Mouse (Mus musculus): ENCODE measurements around the gene Cd55b. TPM values are rescaled to one million over a fixed set of nuclear protein-coding genes. Genes with fewer than 3 reads are reported as not detected.
"Not testable (repeated sequence)": the region's sequence is repeated elsewhere in the genome, so short reads cannot be mapped to it uniquely, and the experiment has no call there.

Cd55b gene
- total RNA-seq (2021): 1 to 10 TPM in 1 of 2 experiments, under 1 TPM in 1; 0.67 to 1.4 TPM
- long read RNA-seq, experiment 1: 0 reads
- long read RNA-seq, experiment 2: 0 reads

DNA sequence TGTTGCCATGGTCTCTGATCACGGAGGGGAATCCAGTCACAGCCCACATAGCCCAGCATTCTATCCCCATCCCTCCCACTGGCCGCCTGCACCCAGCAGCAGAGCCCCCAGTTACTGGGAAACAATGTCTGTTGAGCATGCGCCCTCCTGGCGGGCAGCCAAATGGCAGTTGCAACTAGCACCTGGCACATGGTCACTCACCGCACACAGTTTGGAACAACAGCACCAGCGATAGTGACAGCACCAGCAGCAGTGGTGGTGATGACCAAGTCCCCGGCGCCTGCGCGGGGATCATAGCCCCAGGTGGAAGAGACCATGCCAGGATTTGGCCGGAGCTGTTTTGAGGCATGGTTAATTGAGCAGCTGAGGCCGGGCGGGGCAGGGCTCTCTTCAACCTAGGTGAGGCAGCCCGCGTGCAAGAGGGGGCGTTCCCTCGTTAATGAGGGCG lies at the start of gene Cd55b:
Gene Cd55b (minus strand): TSS at position 346 of the 448 bp plus-strand sequence.
- intact Hi-C loops (cut with DNase I): no loop called here
- peak in 1 of 2 experiments; percentile 3 for DNase-seq

- intact Hi-C loops (cut with DNase I): no loop called here
- no peak for DNase-seq
These were observed 47.3 kb upstream of the Cd55b start for GRCm38 (mm10) chr1:130470074-130470473.

GRCm38 (mm10) chr1:130467453-130467852 lies 44.6 kb upstream of the Cd55b start:
- intact Hi-C loops (cut with DNase I): no loop called here
- DNase-seq: no peak

- no peak for DNase-seq
- intact Hi-C loops (cut with DNase I): no loop called here
These were observed 41.4 kb upstream of the Cd55b start for GRCm38 (mm10) chr1:130464173-130464572.

GRCm38 (mm10) chr1:130462867-130463266 lies 40.1 kb upstream of the Cd55b start:
- intact Hi-C loops (cut with DNase I): no loop called here
- no peak for DNase-seq

DNA sequence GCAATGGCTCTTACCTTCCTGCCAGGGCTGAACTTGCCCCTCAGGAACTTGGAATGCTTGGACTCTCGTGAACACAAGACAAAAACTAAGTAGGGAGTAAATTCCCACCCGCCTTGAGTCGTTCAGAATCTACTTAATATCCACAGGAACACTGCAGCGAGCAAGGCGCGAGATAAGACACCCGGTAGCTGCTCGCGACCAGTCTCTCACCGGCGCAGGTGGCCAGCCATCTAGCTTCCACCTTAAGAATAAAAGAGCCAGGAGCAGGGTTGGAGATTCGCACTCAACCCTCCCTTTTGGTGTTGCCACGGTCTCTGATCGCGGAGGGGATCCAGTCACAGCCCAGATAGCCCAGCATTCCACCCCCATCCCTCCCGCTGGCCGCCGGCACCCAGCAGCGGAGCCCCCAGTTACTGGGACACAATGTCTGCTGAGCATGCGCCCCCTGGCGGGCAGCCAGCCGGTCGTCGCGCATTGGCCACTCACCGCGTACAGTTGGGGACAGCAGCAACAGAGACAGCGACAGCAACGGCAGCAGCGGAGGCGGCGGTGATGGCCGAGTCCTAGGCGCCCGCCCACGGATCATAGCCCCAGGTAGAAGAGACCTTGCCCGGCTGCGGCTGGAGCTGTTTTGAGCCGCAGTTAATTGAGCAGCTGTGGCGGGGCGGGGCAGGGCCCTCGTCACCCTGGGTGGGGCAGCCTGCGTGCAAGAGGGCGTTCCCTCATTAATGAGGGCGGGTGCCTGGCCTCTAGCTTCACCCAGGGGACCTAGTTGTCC lies 39.5 kb upstream of the Cd55b start, which contains the start of gene Cd55:
Gene Cd55 (minus strand): TSS at position 661 of the 778 bp plus-strand sequence.
- peak; percentile 81 to 87 for DNase-seq
- intact Hi-C loops (cut with DNase I): no loop called here

GRCm38 (mm10) chr1:130455111-130455510 lies 32.3 kb upstream of the Cd55b start:
- no peak for DNase-seq
- intact Hi-C loops (cut with DNase I): no loop called here

GRCm38 (mm10) chr1:130442930-130443329 lies 20.1 kb upstream of the Cd55b start:
- intact Hi-C loops (cut with DNase I); DNase-seq: not testable (repeated sequence)

- no peak for DNase-seq
- intact Hi-C loops (cut with DNase I): no loop called here
These were observed 8.1 kb upstream of the Cd55b start for GRCm38 (mm10) chr1:130430920-130431319.

DNA sequence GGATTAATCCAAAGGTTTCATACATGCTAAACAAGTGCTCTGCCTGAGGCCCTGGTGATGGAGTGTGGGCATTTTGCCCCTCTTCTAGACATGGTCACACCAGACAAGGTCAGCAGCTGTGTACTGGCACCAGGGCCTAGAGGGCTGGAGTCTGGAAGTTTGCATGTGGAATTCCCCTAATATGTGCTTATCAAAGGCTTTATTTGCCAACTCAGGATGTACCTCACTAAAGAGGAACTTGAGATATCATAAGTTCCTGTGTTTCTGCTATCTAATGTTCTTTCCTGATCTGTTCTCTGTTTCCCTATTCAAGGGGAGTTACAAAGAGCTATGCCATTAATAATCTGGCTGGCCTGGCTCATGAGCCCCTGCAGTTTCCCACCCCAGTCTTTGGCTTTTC lies 5.9 kb upstream of the Cd55b start:
- intact Hi-C loops (cut with DNase I): not testable (repeated sequence)

GRCm38 (mm10) chr1:130427175-130427853 lies 4.5 kb upstream of the Cd55b start:
- DNase-seq; intact Hi-C loops (cut with DNase I): not testable (repeated sequence)

More for the DNA sequence above, 5.9 kb upstream of the Cd55b start:
- DNase-seq: not testable (repeated sequence)

- not testable (repeated sequence) for DNase-seq
These were observed 776 bp downstream of the Cd55b start for GRCm38 (mm10) chr1:130422033-130422432.

GRCm38 (mm10) chr1:130397109-130397508 lies 25.7 kb downstream of the Cd55b start:
- DNase-seq: not testable (repeated sequence)

More at GRCm38 (mm10) chr1:130422033-130422432, 776 bp downstream of the Cd55b start:
- intact Hi-C loops (cut with DNase I): not testable (repeated sequence)

DNA sequence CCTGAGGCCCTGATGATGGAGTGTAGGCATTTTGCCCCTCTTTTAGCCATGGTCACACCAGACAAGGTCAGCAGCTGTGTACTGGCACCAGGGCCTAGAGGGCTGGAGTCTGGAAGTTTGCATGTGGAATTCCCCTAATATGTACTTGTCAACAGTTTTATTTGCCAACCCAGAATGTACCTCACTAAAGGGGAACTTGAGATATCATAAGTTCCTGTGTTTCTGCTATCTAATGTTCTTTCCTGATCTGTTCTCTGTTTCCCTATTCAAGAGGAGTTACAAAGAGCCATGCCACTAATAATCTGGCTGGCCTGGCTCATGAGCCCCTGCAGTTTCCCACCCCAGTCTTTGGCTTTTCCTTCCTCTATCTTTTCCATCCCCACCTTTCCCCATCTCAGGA lies 35.5 kb downstream of the Cd55b start:
- DNase-seq; intact Hi-C loops (cut with DNase I): not testable (repeated sequence)

More at GRCm38 (mm10) chr1:130397109-130397508, 25.7 kb downstream of the Cd55b start:
- intact Hi-C loops (cut with DNase I): not testable (repeated sequence)

DNA sequence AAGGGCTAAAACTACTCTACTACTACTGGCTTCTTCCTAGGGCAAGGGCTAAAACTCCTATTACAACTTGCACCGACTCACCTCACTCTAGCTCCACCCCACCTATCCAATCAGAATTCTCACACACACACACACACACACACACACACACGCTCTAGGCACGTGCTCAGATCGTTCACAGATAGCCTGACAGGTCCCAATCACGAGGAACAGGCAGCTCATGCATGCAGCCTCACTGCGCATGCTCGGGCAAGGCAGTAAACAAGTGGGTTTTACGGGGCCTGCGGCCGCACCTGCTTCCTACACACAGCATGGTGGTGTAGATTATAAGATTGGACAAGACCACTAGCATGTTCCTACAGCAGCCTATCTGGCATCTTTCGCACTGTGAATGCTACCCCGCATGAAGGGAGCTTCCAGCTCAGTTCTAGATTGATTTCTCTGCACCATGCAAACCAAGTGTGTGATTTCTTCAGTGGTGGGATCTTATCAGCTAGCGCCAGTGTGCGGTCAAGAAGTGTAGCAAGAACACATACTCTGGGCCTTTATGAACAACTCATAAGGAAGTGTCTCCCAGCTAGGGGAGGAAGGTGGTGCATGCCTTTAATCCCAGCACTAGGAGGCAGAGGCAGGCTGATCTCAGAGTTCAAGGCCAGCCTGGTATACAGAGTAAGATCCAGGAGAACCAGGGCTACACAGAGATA lies 44.9 kb downstream of the Cd55b start:
- intact Hi-C loops (cut with DNase I): no loop called here
- no peak for DNase-seq

GRCm38 (mm10) chr1:130374173-130374785 lies 48.5 kb downstream of the Cd55b start:
- intact Hi-C loops (cut with DNase I): no loop called here
- DNase-seq: no peak

GRCm38 (mm10) chr1:130373398-130374083 lies 49.3 kb downstream of the Cd55b start:
- intact Hi-C loops (cut with DNase I): no loop called here
- no peak for DNase-seq

GRCm38 (mm10) chr1:130371895-130372528 lies 50.8 kb downstream of the Cd55b start:
- intact Hi-C loops (cut with DNase I): no loop called here
- DNase-seq: peak in 1 of 2 experiments; percentile 6

- no peak for DNase-seq
- intact Hi-C loops (cut with DNase I): no loop called here
These were observed 51.5 kb downstream of the Cd55b start for GRCm38 (mm10) chr1:130371291-130371690.

Measured in gastrocnemius, postnatal 36 days (tissue).